Mouse (Mus musculus): Measurements from ENCODE around the gene Trim31.

DNA sequence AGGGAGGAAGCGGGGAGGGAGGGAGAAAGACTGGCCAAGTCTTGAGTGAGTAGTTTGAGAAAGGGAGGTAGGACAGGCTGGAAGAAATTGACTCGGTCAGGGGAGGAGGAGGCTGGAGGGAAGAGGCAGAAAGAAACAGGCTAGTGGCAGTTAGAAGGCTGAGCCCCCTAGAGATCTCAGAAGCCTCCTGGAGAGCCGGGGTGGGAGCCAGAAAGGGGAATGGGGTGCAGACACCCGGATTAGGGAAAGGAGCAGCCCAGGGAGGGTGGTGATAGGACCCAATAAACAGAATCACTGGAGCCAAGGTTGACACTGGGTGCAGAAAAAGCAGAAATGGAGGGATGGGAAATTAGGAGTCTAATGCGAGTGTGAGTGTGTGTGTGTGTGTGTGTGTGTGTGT lies 45.8 kb downstream of the Trim31 start:
- TF ChIP-seq CTCF (conservative IDR thresholded peaks at IDR 0.05; ENCODE audit: low read length): no peak
- TF ChIP-seq POU5F1 (IDR thresholded peaks at IDR 0.05; ENCODE audit: borderline replicate concordance, low read length): no peak
- TF ChIP-seq NANOG (IDR thresholded peaks at IDR 0.05; ENCODE audit: borderline replicate concordance, low read length): no peak

All from E14TG2a.4 (cell line).